15 mouse cellular contexts compared by ENCODE assay signal in genomic region chrX:36389971-36390370, GRCm38 (mm10). TPM values are rescaled to one million over a fixed set of nuclear protein-coding genes. Genes with fewer than 3 reads are reported as not detected.
A peak's percentile ranks its signal among the peaks of the same experiment; 100 is the strongest.
DNase-seq lines count a peak whose midpoint lies in the region; ATAC-seq and TF ChIP-seq lines count a peak whose summit lies in the region.
"Had no signal": no experiment of that assay in that cellular context is flagged by ENCODE, and none has a peak within 500 bp of the region (broad histone marks: within the 10 kb centered on the region; RNA-seq: fewer than 3 reads in every experiment).

No protein-coding gene starts in this region.

- H3K27ac ChIP-seq in left cerebral cortex, adult 2 months: 0 out of 2 replicates have a peak overlapping the region, but pooled peaks have one; percentile 24
- H3K27ac ChIP-seq: embryonic facial prominence, embryonic 10.5 days; neural tube, embryonic 12.5 days had no signal

- intact Hi-C loops in left cerebral cortex, adult 2 months (cut with DNase I): loop anchor here (1.0 to 5.0 kb wide), 2 partner anchors 63 to 79 kb away; partner anchors contain the start of gene Lonrf3

- H3K4me3 ChIP-seq in left cerebral cortex, adult 2 months: no peak overlapping the region
- H3K4me3 ChIP-seq: embryonic facial prominence, embryonic 10.5 days; megakaryocyte, embryonic 14.5 days; neural tube, embryonic 12.5 days had no signal

- no peak for TF ChIP-seq CTCF in left cerebral cortex, adult 2 months (IDR thresholded peaks at IDR 0.05)

- DNase-seq in cerebellum, postnatal 10 days: peak; percentile 14 to 17
- peak; percentile 27 for DNase-seq in 3134 (ENCODE audit: extremely low read depth, insufficient read length, low spot score)
- peak; percentile 35 to 72 for DNase-seq in frontal cortex, adult 2 months (ENCODE audit: extremely low spot score in 1 of 2, low spot score in 1 of 2)
- DNase-seq in left cerebral cortex, adult 2 months (ENCODE audit: extremely low spot score in 1 of 2, low spot score in 2 of 2): peak; percentile 24 to 45
- DNase-seq in urinary bladder, postnatal 4 days (ENCODE audit: low spot score in 2 of 2): no peak
- DNase-seq in heart, adult 8-10 months (ENCODE audit: low spot score): no peak
- DNase-seq: gastrocnemius, postnatal 25 days; heart, postnatal 36 days; liver had no signal

- ATAC-seq in cerebellum, adult (ENCODE audit: insufficient number of reproducible peaks, low FRiP score, low TSS enrichment): no peak
- ATAC-seq in erythroid progenitor cell, adult 5-6 weeks (replicated peaks; ENCODE audit: low FRiP score, poor library complexity, severe bottlenecking): no peak

RNA-seq across cellular contexts. Expression of gene Gm6268, which starts 11.1 kb away (rescaled TPM):
- polyA plus RNA-seq in frontal cortex, adult 2 months (2012; rRNA removed): not detected in 2 replicates
- not detected for total RNA-seq in left cerebral cortex, adult 2 months (2021)
- total RNA-seq in erythroid progenitor cell, adult 5-6 weeks (2015; ENCODE audit: low replicate concordance): not detected in 2 replicates
- total RNA-seq in erythroid progenitor cell, adult 5-6 weeks (2017; ENCODE audit: low replicate concordance): not detected in 2 replicates
- not detected for total RNA-seq in heart, adult 8-10 months (2022)
- total RNA-seq: gastrocnemius, postnatal 25 days; heart, postnatal 36 days had no signal
- polyA plus RNA-seq: embryonic facial prominence, embryonic 10.5 days; kidney, embryonic 14.5 days; neural tube, embryonic 12.5 days had no signal

Comparison
In these comparisons a context has a peak if more than half of its experiments do, and no peak if none do; other contexts are left out.
1. DNase-seq: peak in cerebellum, postnatal 10 days (2 of 2), 3134 (single experiment), frontal cortex, adult 2 months (2 of 2) and left cerebral cortex, adult 2 months (2 of 2); none in urinary bladder, postnatal 4 days (0 of 2) and heart, adult 8-10 months (single experiment).